Mouse (Mus musculus) gastrocnemius, postnatal 14 days (tissue): ENCODE results near the gene Tmem220. TPM values are rescaled to one million over a fixed set of nuclear protein-coding genes. Genes with fewer than 3 reads are reported as not detected.

Experiments used
- total RNA-seq, 2 experiments: library from RNA; stranded (reverse); gene quantifications; 2 replicates each; pipeline ENCODE4 v1.2.3; 2021

Gene Tmem220
- total RNA-seq, 2 experiments from 2014 or later = 1.0 TPM

Other genes with a start within 250 kb of the Tmem220 start
- gene Pirt, start 113.2 kb upstream of the Tmem220 start, total RNA-seq = under 1 TPM in 1 of 2 experiments, not detected in 1; 0.10 TPM
- not detected for gene Tmem238l, start 68.5 kb upstream of the Tmem220 start, total RNA-seq
- 1 to 10 TPM; 5.6 to 7.8 TPM for gene Adprm, start 27.4 kb downstream of the Tmem220 start, total RNA-seq
- gene Sco1, start 27.5 kb downstream of the Tmem220 start, total RNA-seq = 1 to 10 TPM; 8.5 to 8.6 TPM
- 10 to 100 TPM; 33.8 to 49.2 TPM for gene Myh3, start 53.1 kb downstream of the Tmem220 start, total RNA-seq
- gene Myh2, start 145.9 kb downstream of the Tmem220 start, total RNA-seq = 1,000 to 10,000 TPM; 1,817 to 1,833 TPM
- gene Myh1, start 174.9 kb downstream of the Tmem220 start, total RNA-seq = 1,000 to 10,000 TPM; 3,624 to 4,119 TPM
- over 10,000 TPM; 25,036 to 26,595 TPM for gene Myh4, start 212.9 kb downstream of the Tmem220 start, total RNA-seq